Mouse (Mus musculus): ENCODE measurements around the gene Aqp11.

- TF ChIP-seq CTCF (IDR thresholded peaks at IDR 0.05; ENCODE audit: low read depth, low read length): no peak
- TF ChIP-seq GATA1 (IDR thresholded peaks at IDR 0.05; ENCODE audit: borderline replicate concordance, low read length): no peak
- no peak for TF ChIP-seq POLR2AphosphoS5 (IDR thresholded peaks at IDR 0.05; ENCODE audit: insufficient replicate concordance, low read depth, low read length)
- TF ChIP-seq TAL1 (conservative IDR thresholded peaks at IDR 0.05; ENCODE audit: low read depth, low read length): no peak
- no peak for TF ChIP-seq GATA2 (IDR thresholded peaks at IDR 0.05; ENCODE audit: borderline replicate concordance, low read depth, low read length)
Measured at GRCm38 (mm10) chr7:97696133-97696505, 42.0 kb downstream of the Aqp11 start.

All from G1E (cell line).